Mouse (Mus musculus): ENCODE results near the gene Prkag3. TPM values are rescaled to one million over a fixed set of nuclear protein-coding genes. Genes with fewer than 3 reads are reported as not detected.

Gene Prkag3
- polyA plus RNA-seq (2012; ENCODE audit: insufficient read depth, insufficient read length, missing spikeins): not detected in 2 replicates

GRCm38 (mm10) chr1:74748643-74749271 is at the start of gene Prkag3:
Prkag3 (minus strand) TSS chr1:74749221.
- no peak for TF ChIP-seq POLR2A (IDR thresholded peaks at IDR 0.05; ENCODE audit: borderline replicate concordance, low read depth, low read length)
- TF ChIP-seq CTCF (IDR thresholded peaks at IDR 0.05; ENCODE audit: low read depth, low read length): peak; percentile 49; the same call in 1 of the 2 replicates
- Histone ChIP-seq H3K4me1 (ENCODE audit: control insufficient read depth, insufficient read depth, low read length) (no peaks in the 10 kb centered on the region), H3K27ac (ENCODE audit: insufficient read depth, low read depth, low read length) (no peak within 1 kb of the TSS), H3K4me3 (ENCODE audit: insufficient read depth, low read length) (peak within 1 kb of the TSS; percentile 39)

DNA sequence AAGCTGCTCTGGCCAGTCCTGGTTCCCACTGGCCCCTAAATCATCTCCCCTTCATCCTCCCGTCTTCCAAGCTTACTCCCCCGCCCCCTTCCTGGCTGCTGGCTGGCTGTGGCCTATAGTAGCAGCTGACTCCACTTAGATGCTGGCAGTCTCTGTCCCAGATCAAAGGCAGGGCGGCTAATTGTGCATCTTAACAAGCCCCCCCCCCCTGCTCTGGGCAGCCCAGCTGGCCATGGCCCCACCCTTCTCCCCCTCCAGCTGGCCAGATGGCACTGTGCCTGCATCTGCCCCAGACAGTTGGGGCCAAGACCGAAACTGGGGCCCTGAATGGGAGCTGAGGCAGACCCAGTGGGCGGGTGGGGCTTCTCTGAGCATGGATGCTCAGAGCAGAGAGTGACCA is 48.4 kb upstream of the Prkag3 start:
- H3K27ac ChIP-seq (ENCODE audit: insufficient read depth, low read depth, low read length): no peak overlapping the region
- TF ChIP-seq CTCF (IDR thresholded peaks at IDR 0.05; ENCODE audit: low read depth, low read length): no peak
- TF ChIP-seq POLR2A (IDR thresholded peaks at IDR 0.05; ENCODE audit: borderline replicate concordance, low read depth, low read length): no peak
- H3K4me1 ChIP-seq (ENCODE audit: control insufficient read depth, insufficient read depth, low read length): no peaks in the 10 kb centered on the region
- no peak overlapping the region for H3K4me3 ChIP-seq (ENCODE audit: insufficient read depth, low read length)

DNA sequence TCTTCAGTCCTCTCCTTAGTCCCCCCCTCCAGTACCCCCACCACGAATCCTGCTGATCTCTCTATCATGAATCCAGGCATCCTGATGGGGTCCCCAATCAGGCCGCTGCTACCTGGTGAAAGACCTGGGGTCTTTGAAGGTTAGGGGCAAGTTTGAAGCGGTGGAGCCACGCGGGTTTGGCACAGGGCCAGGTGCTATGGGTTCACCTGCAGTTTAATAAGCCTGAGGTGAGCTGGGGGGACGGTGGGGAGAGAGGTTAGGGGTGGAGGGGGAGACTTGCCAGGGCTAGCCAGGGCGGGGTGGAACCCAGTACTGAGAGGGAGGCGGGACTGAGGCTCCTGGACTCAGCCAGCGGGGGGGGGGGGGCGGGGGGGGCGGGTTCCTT is 46.1 kb upstream of the Prkag3 start:
- no peak overlapping the region for H3K27ac ChIP-seq (ENCODE audit: insufficient read depth, low read depth, low read length)
- no peak overlapping the region for H3K4me3 ChIP-seq (ENCODE audit: insufficient read depth, low read length)
- no peaks in the 10 kb centered on the region for H3K4me1 ChIP-seq (ENCODE audit: control insufficient read depth, insufficient read depth, low read length)
- TF ChIP-seq POLR2A (IDR thresholded peaks at IDR 0.05; ENCODE audit: borderline replicate concordance, low read depth, low read length) (no peak), CTCF (IDR thresholded peaks at IDR 0.05; ENCODE audit: low read depth, low read length) (no peak)

GRCm38 (mm10) chr1:74794487-74795144 is 45.6 kb upstream of the Prkag3 start:
- H3K27ac ChIP-seq (ENCODE audit: insufficient read depth, low read depth, low read length): no peak overlapping the region
- H3K4me1 ChIP-seq (ENCODE audit: control insufficient read depth, insufficient read depth, low read length): no peaks in the 10 kb centered on the region
- H3K4me3 ChIP-seq (ENCODE audit: insufficient read depth, low read length): no peak overlapping the region
- TF ChIP-seq CTCF (IDR thresholded peaks at IDR 0.05; ENCODE audit: low read depth, low read length) (no peak), POLR2A (IDR thresholded peaks at IDR 0.05; ENCODE audit: borderline replicate concordance, low read depth, low read length) (no peak)

GRCm38 (mm10) chr1:74792831-74793660 is 44.0 kb upstream of the Prkag3 start:
- Histone ChIP-seq H3K4me1 (ENCODE audit: control insufficient read depth, insufficient read depth, low read length) (peaks cover 3% of the 10 kb centered on the region; the same call in 1 of the 2 replicates), H3K4me3 (ENCODE audit: insufficient read depth, low read length) (no peak overlapping the region), H3K27ac (ENCODE audit: insufficient read depth, low read depth, low read length) (no peak overlapping the region)
- TF ChIP-seq POLR2A (IDR thresholded peaks at IDR 0.05; ENCODE audit: borderline replicate concordance, low read depth, low read length) (no peak), CTCF (IDR thresholded peaks at IDR 0.05; ENCODE audit: low read depth, low read length) (no peak)

GRCm38 (mm10) chr1:74791249-74791648 is 42.2 kb upstream of the Prkag3 start, which contains the start of gene Wnt10a:
Wnt10a (plus strand) TSS chr1:74791516.
- no peak within 1 kb of the TSS for H3K4me3 ChIP-seq (ENCODE audit: insufficient read depth, low read length)
- peaks cover 5% of the 10 kb centered on the region; the same call in 1 of the 2 replicates for H3K4me1 ChIP-seq (ENCODE audit: control insufficient read depth, insufficient read depth, low read length)
- no peak within 1 kb of the TSS for H3K27ac ChIP-seq (ENCODE audit: insufficient read depth, low read depth, low read length)
- TF ChIP-seq POLR2A (IDR thresholded peaks at IDR 0.05; ENCODE audit: borderline replicate concordance, low read depth, low read length) (no peak), CTCF (IDR thresholded peaks at IDR 0.05; ENCODE audit: low read depth, low read length) (no peak)

DNA sequence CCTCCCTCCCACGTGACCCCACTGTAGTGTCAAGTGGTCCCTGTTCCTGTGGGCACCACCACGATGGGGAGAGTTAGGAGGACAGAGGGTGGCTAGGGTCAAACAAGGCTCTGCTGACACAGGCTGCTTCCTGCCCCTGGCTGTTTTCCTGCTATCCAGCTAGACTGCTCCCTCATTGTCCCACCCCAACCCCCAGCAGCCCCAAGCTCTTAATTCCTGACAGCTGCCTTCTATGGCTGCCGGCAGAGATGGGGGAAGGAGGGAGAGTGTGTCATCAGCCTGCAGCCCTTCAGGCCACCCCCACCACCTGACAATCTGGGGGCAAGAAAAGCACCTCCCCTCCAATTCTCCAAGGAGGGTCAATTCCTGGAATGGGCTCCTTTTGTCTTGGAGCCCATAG is 41.1 kb upstream of the Prkag3 start:
- Histone ChIP-seq H3K4me1 (ENCODE audit: control insufficient read depth, insufficient read depth, low read length) (peaks cover 5% of the 10 kb centered on the region; the same call in 1 of the 2 replicates), H3K4me3 (ENCODE audit: insufficient read depth, low read length) (no peak overlapping the region), H3K27ac (ENCODE audit: insufficient read depth, low read depth, low read length) (no peak overlapping the region)
- TF ChIP-seq POLR2A (IDR thresholded peaks at IDR 0.05; ENCODE audit: borderline replicate concordance, low read depth, low read length): no peak
- no peak for TF ChIP-seq CTCF (IDR thresholded peaks at IDR 0.05; ENCODE audit: low read depth, low read length)

DNA sequence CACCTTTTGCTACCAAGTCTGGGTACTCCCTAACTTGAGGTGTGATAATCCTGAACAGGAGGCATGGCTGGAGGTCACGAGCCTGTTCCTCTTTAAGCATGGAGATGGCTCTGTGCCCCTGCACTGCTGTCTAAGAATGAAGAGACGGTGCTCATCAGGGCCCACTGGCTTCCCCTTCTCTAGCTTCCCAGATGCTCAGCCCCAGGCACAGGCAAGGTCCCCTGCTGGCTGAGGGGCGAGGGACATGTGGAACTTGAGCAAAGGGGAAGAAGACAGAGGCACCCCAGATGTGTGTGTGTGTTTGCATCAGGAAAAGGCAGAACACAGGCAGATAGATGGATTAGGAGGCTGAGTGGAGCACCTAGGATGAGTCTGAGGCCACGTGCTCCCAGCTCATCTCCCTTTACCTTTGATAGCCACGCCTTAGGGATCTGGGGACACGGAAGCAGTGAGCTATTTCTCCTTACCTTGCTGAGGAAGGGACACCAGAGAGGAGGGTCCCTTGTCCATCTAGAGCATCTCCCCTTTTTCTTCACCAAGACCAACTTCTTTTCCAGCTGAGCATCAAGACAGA is 39.7 kb upstream of the Prkag3 start:
- Histone ChIP-seq H3K27ac (ENCODE audit: insufficient read depth, low read depth, low read length) (no peak overlapping the region), H3K4me3 (ENCODE audit: insufficient read depth, low read length) (no peak overlapping the region), H3K4me1 (ENCODE audit: control insufficient read depth, insufficient read depth, low read length) (peaks cover 5% of the 10 kb centered on the region; the same call in 1 of the 2 replicates)
- no peak for TF ChIP-seq POLR2A (IDR thresholded peaks at IDR 0.05; ENCODE audit: borderline replicate concordance, low read depth, low read length)

DNA sequence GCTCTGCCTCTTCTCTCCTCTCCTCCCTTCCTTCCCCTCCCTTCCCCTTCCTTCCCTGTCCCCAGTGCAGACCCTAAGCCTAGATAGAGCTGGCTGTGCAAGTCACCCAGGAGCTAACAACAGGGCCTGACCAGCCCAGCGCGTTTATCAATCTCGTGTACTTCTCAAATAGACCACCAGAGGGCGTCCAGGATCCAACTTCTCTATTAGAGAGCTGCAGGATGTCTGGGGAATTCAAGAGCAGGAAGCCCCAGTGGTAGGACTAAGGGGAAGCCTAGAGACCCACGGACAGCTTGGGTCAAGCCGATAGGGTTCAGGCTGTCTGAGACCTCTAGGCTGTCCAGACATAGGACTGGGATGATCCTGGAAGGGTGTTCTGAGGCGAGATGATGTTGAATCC is 38.8 kb upstream of the Prkag3 start:
- Histone ChIP-seq H3K4me1 (ENCODE audit: control insufficient read depth, insufficient read depth, low read length) (peaks cover 5% of the 10 kb centered on the region; the same call in 1 of the 2 replicates), H3K27ac (ENCODE audit: insufficient read depth, low read depth, low read length) (no peak overlapping the region), H3K4me3 (ENCODE audit: insufficient read depth, low read length) (no peak overlapping the region)
- TF ChIP-seq POLR2A (IDR thresholded peaks at IDR 0.05; ENCODE audit: borderline replicate concordance, low read depth, low read length): no peak
- peak; percentile 76 for TF ChIP-seq CTCF (IDR thresholded peaks at IDR 0.05; ENCODE audit: low read depth, low read length)

All from bone marrow macrophage, adult 2 months (primary cell).